In the genomic region with DNA sequence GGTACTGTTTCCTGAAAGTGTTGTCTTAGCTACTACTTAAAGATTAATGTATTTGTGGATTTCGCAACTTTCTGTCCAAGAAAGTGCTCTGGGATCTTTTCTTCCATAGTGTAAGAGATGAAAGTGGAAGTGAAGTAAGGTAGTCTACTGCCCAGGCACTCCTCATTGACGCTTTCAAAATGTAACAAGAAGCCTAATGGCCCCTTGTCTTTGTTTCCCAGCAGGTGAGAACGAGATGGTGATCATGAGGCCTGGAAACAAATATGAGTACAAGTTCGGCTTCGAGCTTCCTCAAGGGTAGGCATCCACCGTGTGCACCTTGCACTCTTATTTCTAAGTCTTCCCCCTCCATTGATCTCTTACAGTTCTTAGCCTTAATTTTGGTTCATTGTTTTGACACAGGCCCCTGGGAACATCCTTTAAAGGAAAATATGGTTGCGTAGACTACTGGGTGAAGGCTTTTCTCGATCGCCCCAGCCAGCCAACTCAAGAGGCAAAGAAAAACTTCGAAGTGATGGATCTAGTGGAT, we compare ENCODE assay signal across 8 mouse cellular contexts. TPM values are rescaled to one million over a fixed set of nuclear protein-coding genes. Genes with fewer than 3 reads are reported as not detected.
A peak's percentile ranks its signal among the peaks of the same experiment; 100 is the strongest.
DNase-seq lines count a peak whose midpoint lies in the region; ATAC-seq and TF ChIP-seq lines count a peak whose summit lies in the region.

No protein-coding gene starts in this region.

- H3K27me3 ChIP-seq in lung, embryonic 14.5 days (ENCODE audit: insufficient read depth, low read length): no peaks in the 10 kb centered on the region
- H3K27me3 ChIP-seq in embryonic facial prominence, embryonic 13.5 days: no peaks in the 10 kb centered on the region
- no peaks in the 10 kb centered on the region for H3K27me3 ChIP-seq in hindbrain, postnatal 0 days (ENCODE audit: insufficient read depth, low read length)
- no peaks in the 10 kb centered on the region for H3K27me3 ChIP-seq in midbrain, embryonic 16.5 days (ENCODE audit: control insufficient read depth, insufficient read depth, low read depth, low read length)

- H3K9me3 ChIP-seq in lung, embryonic 14.5 days (ENCODE audit: low read depth, low read length): no peaks in the 10 kb centered on the region
- H3K9me3 ChIP-seq in embryonic facial prominence, embryonic 13.5 days: no peaks in the 10 kb centered on the region
- no peaks in the 10 kb centered on the region for H3K9me3 ChIP-seq in hindbrain, postnatal 0 days (ENCODE audit: low read length)
- no peaks in the 10 kb centered on the region for H3K9me3 ChIP-seq in midbrain, embryonic 16.5 days (replicated peaks; ENCODE audit: control insufficient read depth, low read length, poor library complexity, severe bottlenecking)

- H3K4me3 ChIP-seq in lung, embryonic 14.5 days (ENCODE audit: low read depth, low read length): peak overlapping the region; percentile 77
- peak overlapping the region; percentile 79 for H3K4me3 ChIP-seq in embryonic facial prominence, embryonic 13.5 days
- peak overlapping the region; percentile 73 for H3K4me3 ChIP-seq in hindbrain, postnatal 0 days (ENCODE audit: low read length)
- peak overlapping the region; percentile 76 for H3K4me3 ChIP-seq in midbrain, embryonic 16.5 days (ENCODE audit: low read depth, low read length)

- WGBS in lung, embryonic 14.5 days: 22% methylated on average over 10 of the region's 10 CpGs
- WGBS in embryonic facial prominence, embryonic 13.5 days: 46% methylated on average over 10 of the region's 10 CpGs
- 23% methylated on average over 10 of the region's 10 CpGs for WGBS in hindbrain, postnatal 0 days
- 38% methylated on average over 10 of the region's 10 CpGs for WGBS in midbrain, embryonic 16.5 days

- no peak for ATAC-seq in lung, embryonic 14.5 days (ENCODE audit: insufficient read depth)
- ATAC-seq in embryonic facial prominence, embryonic 13.5 days (ENCODE audit: insufficient number of reproducible peaks, insufficient read depth, low FRiP score, low TSS enrichment, low read depth): no peak
- ATAC-seq in hindbrain, postnatal 0 days: no peak
- no peak for ATAC-seq in midbrain, embryonic 16.5 days
- ATAC-seq in megakaryocyte progenitor cell, adult 5-6 weeks (replicated peaks; ENCODE audit: poor library complexity): no peak

- H3K4me2 ChIP-seq in lung, embryonic 14.5 days: peak overlapping the region; percentile 93
- peak overlapping the region; percentile 89 for H3K4me2 ChIP-seq in embryonic facial prominence, embryonic 13.5 days
- H3K4me2 ChIP-seq in hindbrain, postnatal 0 days (ENCODE audit: low read depth, low read length): peak overlapping the region; percentile 85
- peak overlapping the region; percentile 91 for H3K4me2 ChIP-seq in midbrain, embryonic 16.5 days (ENCODE audit: low read length)

- peak overlapping the region; percentile 95 for H3K9ac ChIP-seq in lung, embryonic 14.5 days
- peak overlapping the region; percentile 93 for H3K9ac ChIP-seq in embryonic facial prominence, embryonic 13.5 days
- peak overlapping the region; percentile 90 for H3K9ac ChIP-seq in hindbrain, postnatal 0 days (replicated peaks; ENCODE audit: low read length)
- peak overlapping the region; percentile 73 for H3K9ac ChIP-seq in midbrain, embryonic 16.5 days (ENCODE audit: low read depth, low read length)

- H3K4me1 ChIP-seq in lung, embryonic 14.5 days (ENCODE audit: insufficient read depth): peaks cover 28% of the 10 kb centered on the region
- peaks cover 46% of the 10 kb centered on the region for H3K4me1 ChIP-seq in embryonic facial prominence, embryonic 13.5 days
- H3K4me1 ChIP-seq in hindbrain, postnatal 0 days (ENCODE audit: insufficient read depth, low read length): peaks cover 21% of the 10 kb centered on the region
- H3K4me1 ChIP-seq in midbrain, embryonic 16.5 days (ENCODE audit: control insufficient read depth, insufficient read depth, low read length): peaks cover 39% of the 10 kb centered on the region

- H3K36me3 ChIP-seq in lung, embryonic 14.5 days (ENCODE audit: insufficient read depth): peaks cover 25% of the 10 kb centered on the region
- peaks cover 22% of the 10 kb centered on the region for H3K36me3 ChIP-seq in embryonic facial prominence, embryonic 13.5 days
- H3K36me3 ChIP-seq in hindbrain, postnatal 0 days (ENCODE audit: insufficient read depth, low read length): peaks cover 15% of the 10 kb centered on the region
- H3K36me3 ChIP-seq in midbrain, embryonic 16.5 days (ENCODE audit: control insufficient read depth, insufficient read depth, low read length): 0 out of 2 replicates have a peak, but pooled peaks cover 3% of the 10 kb centered on the region

- TF ChIP-seq CTCF in lung, embryonic 14.5 days (IDR thresholded peaks at IDR 0.05; ENCODE audit: low read depth): no peak
- no peak for TF ChIP-seq CTCF in hindbrain, postnatal 0 days (IDR thresholded peaks at IDR 0.05; ENCODE audit: low read depth)

- H3K27ac ChIP-seq in lung, embryonic 14.5 days (ENCODE audit: low read depth): peak overlapping the region; percentile 94
- peak overlapping the region; percentile 91 for H3K27ac ChIP-seq in embryonic facial prominence, embryonic 13.5 days
- peak overlapping the region; percentile 87 for H3K27ac ChIP-seq in hindbrain, postnatal 0 days
- H3K27ac ChIP-seq in midbrain, embryonic 16.5 days (ENCODE audit: low read length): no peak overlapping the region

- peak; percentile 39 for DNase-seq in lung, embryonic 14.5 days
- no peak for DNase-seq in lung, postnatal 14 days
- DNase-seq in hindbrain, postnatal 0 days (ENCODE audit: low spot score): no peak
- no peak for DNase-seq in gastrocnemius, postnatal 25 days
- no peak for DNase-seq in frontal cortex, postnatal 14 days (ENCODE audit: low spot score in 2 of 2)

RNA-seq across cellular contexts. Expression of a gene that starts 1.0 kb away (rescaled TPM):
- polyA plus RNA-seq in lung, embryonic 14.5 days (2014; fragmentation: Nextera tagmentation; extraction: Ambion mirVana): 77.2 and 96.5 TPM in 2 replicates
- 113 and 137 TPM in 2 replicates for polyA plus RNA-seq in embryonic facial prominence, embryonic 13.5 days (2015; fragmentation: Nextera tagmentation; extraction: Ambion mirVana)
- 192 and 222 TPM in 2 replicates for total RNA-seq in hindbrain, postnatal 0 days (2014; rRNA removed)
- polyA plus RNA-seq in hindbrain, postnatal 0 days (2015; fragmentation: Nextera tagmentation; extraction: Ambion mirVana): 133 and 148 TPM in 2 replicates
- 41.5 and 43.5 TPM in 2 replicates for polyA plus RNA-seq in midbrain, embryonic 16.5 days (2015; fragmentation: Nextera tagmentation; extraction: Ambion mirVana)
- total RNA-seq in megakaryocyte progenitor cell, adult 5-6 weeks (2015): 103 and 139 TPM in 2 replicates
- 94.6 and 128 TPM in 2 replicates for total RNA-seq in megakaryocyte progenitor cell, adult 5-6 weeks (2017)
- 100 to 1,000 TPM; 343 to 504 TPM for total RNA-seq in gastrocnemius, postnatal 25 days (2021)

RNA-seq across cellular contexts. Expression of a gene that starts 18.1 kb away (rescaled TPM):
- 0.89 and 1.2 TPM in 2 replicates for polyA plus RNA-seq in lung, embryonic 14.5 days (2014; fragmentation: Nextera tagmentation; extraction: Ambion mirVana)
- polyA plus RNA-seq in embryonic facial prominence, embryonic 13.5 days (2015; fragmentation: Nextera tagmentation; extraction: Ambion mirVana): 1.3 and 1.5 TPM in 2 replicates
- total RNA-seq in hindbrain, postnatal 0 days (2014; rRNA removed): not detected in 2 replicates
- polyA plus RNA-seq in hindbrain, postnatal 0 days (2015; fragmentation: Nextera tagmentation; extraction: Ambion mirVana): 0.48 and 0.96 TPM in 2 replicates
- polyA plus RNA-seq in midbrain, embryonic 16.5 days (2015; fragmentation: Nextera tagmentation; extraction: Ambion mirVana): 1.6 and 1.8 TPM in 2 replicates
- not detected in 2 replicates for total RNA-seq in megakaryocyte progenitor cell, adult 5-6 weeks (2015)
- total RNA-seq in megakaryocyte progenitor cell, adult 5-6 weeks (2017): not detected in 2 replicates
- 1 to 10 TPM; 1.1 TPM for total RNA-seq in gastrocnemius, postnatal 25 days (2021)

RNA-seq across cellular contexts. Expression of a gene that starts 33.8 kb away (rescaled TPM):
- polyA plus RNA-seq in lung, embryonic 14.5 days (2014; fragmentation: Nextera tagmentation; extraction: Ambion mirVana): 0.20 and 0.35 TPM in 2 replicates
- polyA plus RNA-seq in embryonic facial prominence, embryonic 13.5 days (2015; fragmentation: Nextera tagmentation; extraction: Ambion mirVana): 1.5 and 1.9 TPM in 2 replicates
- total RNA-seq in hindbrain, postnatal 0 days (2014; rRNA removed): 0.78 and 1.9 TPM in 2 replicates
- polyA plus RNA-seq in hindbrain, postnatal 0 days (2015; fragmentation: Nextera tagmentation; extraction: Ambion mirVana): 2.1 and 2.5 TPM in 2 replicates
- 1.8 and 2.4 TPM in 2 replicates for polyA plus RNA-seq in midbrain, embryonic 16.5 days (2015; fragmentation: Nextera tagmentation; extraction: Ambion mirVana)
- not detected in 2 replicates for total RNA-seq in megakaryocyte progenitor cell, adult 5-6 weeks (2015)
- total RNA-seq in megakaryocyte progenitor cell, adult 5-6 weeks (2017): not detected in 2 replicates
- 100 to 1,000 TPM; 474 to 621 TPM for total RNA-seq in gastrocnemius, postnatal 25 days (2021)

RNA-seq across cellular contexts. Expression of a gene that starts 35.2 kb away (rescaled TPM):
- 17.8 and 22.9 TPM in 2 replicates for polyA plus RNA-seq in lung, embryonic 14.5 days (2014; fragmentation: Nextera tagmentation; extraction: Ambion mirVana)
- polyA plus RNA-seq in embryonic facial prominence, embryonic 13.5 days (2015; fragmentation: Nextera tagmentation; extraction: Ambion mirVana): 53.7 and 56.7 TPM in 2 replicates
- 10.7 and 11.2 TPM in 2 replicates for total RNA-seq in hindbrain, postnatal 0 days (2014; rRNA removed)
- 31.9 and 32.9 TPM in 2 replicates for polyA plus RNA-seq in hindbrain, postnatal 0 days (2015; fragmentation: Nextera tagmentation; extraction: Ambion mirVana)
- polyA plus RNA-seq in midbrain, embryonic 16.5 days (2015; fragmentation: Nextera tagmentation; extraction: Ambion mirVana): 36.7 and 38.8 TPM in 2 replicates
- total RNA-seq in megakaryocyte progenitor cell, adult 5-6 weeks (2015): 27.0 and 30.4 TPM in 2 replicates
- 50.7 and 59.5 TPM in 2 replicates for total RNA-seq in megakaryocyte progenitor cell, adult 5-6 weeks (2017)
- total RNA-seq in gastrocnemius, postnatal 25 days (2021): 10 to 100 TPM; 34.0 to 38.1 TPM

RNA-seq across cellular contexts. Expression of a gene that starts 37.7 kb away (rescaled TPM):
- polyA plus RNA-seq in lung, embryonic 14.5 days (2014; fragmentation: Nextera tagmentation; extraction: Ambion mirVana): 2.0 and 2.5 TPM in 2 replicates
- polyA plus RNA-seq in embryonic facial prominence, embryonic 13.5 days (2015; fragmentation: Nextera tagmentation; extraction: Ambion mirVana): 3.1 and 3.2 TPM in 2 replicates
- 26.4 and 29.6 TPM in 2 replicates for total RNA-seq in hindbrain, postnatal 0 days (2014; rRNA removed)
- 14.2 and 15.3 TPM in 2 replicates for polyA plus RNA-seq in hindbrain, postnatal 0 days (2015; fragmentation: Nextera tagmentation; extraction: Ambion mirVana)
- polyA plus RNA-seq in midbrain, embryonic 16.5 days (2015; fragmentation: Nextera tagmentation; extraction: Ambion mirVana): 16.4 and 20.6 TPM in 2 replicates
- not detected in 2 replicates for total RNA-seq in megakaryocyte progenitor cell, adult 5-6 weeks (2015)
- total RNA-seq in megakaryocyte progenitor cell, adult 5-6 weeks (2017): not detected in 2 replicates
- total RNA-seq in gastrocnemius, postnatal 25 days (2021): 1 to 10 TPM in 1 of 2 experiments, under 1 TPM in 1; 0.95 to 1.1 TPM
